In genomic region chr1:60042398-60042795, GRCm38 (mm10) we compare ENCODE assay signal across 8 mouse cellular contexts. TPM values are rescaled to one million over a fixed set of nuclear protein-coding genes. Genes with fewer than 3 reads are reported as not detected.
DNase-seq lines count a peak whose midpoint lies in the region; ATAC-seq and TF ChIP-seq lines count a peak whose summit lies in the region.

No protein-coding gene starts in this region.

- no peak for ATAC-seq in hindbrain, embryonic 14.5 days (ENCODE audit: low FRiP score)
- ATAC-seq in midbrain, embryonic 14.5 days (ENCODE audit: low FRiP score, low TSS enrichment) = peak; percentile 41; the same call in 1 of the 2 replicates

- no peaks in the 10 kb centered on the region for H3K36me3 ChIP-seq in E14TG2a.4 (ENCODE audit: insufficient read depth, low read length)
- no peaks in the 10 kb centered on the region for H3K36me3 ChIP-seq in hindbrain, embryonic 14.5 days (replicated peaks; ENCODE audit: control insufficient read depth, insufficient read depth)
- no peaks in the 10 kb centered on the region for H3K36me3 ChIP-seq in midbrain, embryonic 14.5 days (ENCODE audit: control insufficient read depth, insufficient read depth, low read length)

- H3K4me2 ChIP-seq in hindbrain, embryonic 14.5 days (replicated peaks) = peak overlapping the region; percentile 88
- peak overlapping the region; percentile 82 for H3K4me2 ChIP-seq in midbrain, embryonic 14.5 days (ENCODE audit: low read length)

- peak overlapping the region; percentile 86 for H3K27ac ChIP-seq in hindbrain, embryonic 14.5 days
- H3K27ac ChIP-seq in midbrain, embryonic 14.5 days (replicated peaks; ENCODE audit: low read depth, low read length) = peak overlapping the region; percentile 83

- 2% methylated on average over 19 of the region's 19 CpGs for WGBS in hindbrain, embryonic 14.5 days
- 2% methylated on average over 19 of the region's 19 CpGs for WGBS in midbrain, embryonic 14.5 days

- peaks cover 9% of the 10 kb centered on the region for H3K9me3 ChIP-seq in E14TG2a.4 (ENCODE audit: low read length)
- H3K9me3 ChIP-seq in hindbrain, embryonic 14.5 days (ENCODE audit: control insufficient read depth, low read length) = no peaks in the 10 kb centered on the region
- H3K9me3 ChIP-seq in midbrain, embryonic 14.5 days (ENCODE audit: control insufficient read depth, low read length) = no peaks in the 10 kb centered on the region

- H3K27me3 ChIP-seq in E14TG2a.4 (ENCODE audit: insufficient read depth, low read length) = peaks cover 20% of the 10 kb centered on the region
- peaks cover 9% of the 10 kb centered on the region; the same call in 1 of the 2 replicates for H3K27me3 ChIP-seq in hindbrain, embryonic 14.5 days (ENCODE audit: control insufficient read depth, insufficient read depth, low read length)
- peaks cover 6% of the 10 kb centered on the region; the same call in 1 of the 2 replicates for H3K27me3 ChIP-seq in midbrain, embryonic 14.5 days (ENCODE audit: control insufficient read depth, insufficient read depth, low read length)

- peak; percentile 9 for DNase-seq in kidney, adult 9 months
- DNase-seq in kidney, adult 8-10 months = no peak
- DNase-seq in cerebellum, postnatal 14 days = peak; percentile 62 to 64
- peak; percentile 47 for DNase-seq in hindbrain, embryonic 14.5 days (ENCODE audit: low spot score)
- no peak for DNase-seq in midbrain, embryonic 14.5 days
- DNase-seq in ovary, postnatal 14 days (ENCODE audit: low spot score) = no peak
- DNase-seq in adrenal gland, postnatal 36 days = no peak

- H3K4me1 ChIP-seq in E14TG2a.4 (replicated peaks; ENCODE audit: low read depth, low read length) = peaks cover 4% of the 10 kb centered on the region; the same call in 1 of the 2 replicates
- no peaks in the 10 kb centered on the region for H3K4me1 ChIP-seq in hindbrain, embryonic 14.5 days (replicated peaks; ENCODE audit: control insufficient read depth, insufficient read depth, low read length)
- H3K4me1 ChIP-seq in midbrain, embryonic 14.5 days (ENCODE audit: control insufficient read depth, insufficient read depth, low read length) = no peaks in the 10 kb centered on the region

- peak overlapping the region; percentile 91 for H3K9ac ChIP-seq in hindbrain, embryonic 14.5 days
- H3K9ac ChIP-seq in midbrain, embryonic 14.5 days (replicated peaks; ENCODE audit: low read length) = peak overlapping the region; percentile 84

- TF ChIP-seq CTCF in E14TG2a.4 (conservative IDR thresholded peaks at IDR 0.05; ENCODE audit: low read length) = no peak

- H3K4me3 ChIP-seq in E14TG2a.4 (replicated peaks; ENCODE audit: low read length) = peak overlapping the region; percentile 82
- peak overlapping the region; percentile 85 for H3K4me3 ChIP-seq in hindbrain, embryonic 14.5 days (replicated peaks; ENCODE audit: low read length)
- H3K4me3 ChIP-seq in midbrain, embryonic 14.5 days (replicated peaks; ENCODE audit: low read depth, low read length) = peak overlapping the region; percentile 77

RNA-seq across cellular contexts. Expression of gene Ica1l, which starts 0.6 kb away (rescaled TPM):
- 50.5 and 54.2 TPM in 2 replicates for polyA plus RNA-seq in hindbrain, embryonic 14.5 days (2014; fragmentation: Nextera tagmentation; extraction: Ambion mirVana)
- 42.9 and 45.1 TPM in 2 replicates for polyA plus RNA-seq in midbrain, embryonic 14.5 days (2014; fragmentation: Nextera tagmentation; extraction: Ambion mirVana)
- 1 to 10 TPM; 2.3 to 2.5 TPM for total RNA-seq in adrenal gland, postnatal 36 days (2021)

RNA-seq across cellular contexts. Expression of gene Carf, which starts 55.6 kb away (rescaled TPM):
- 9.1 and 11.1 TPM in 2 replicates for polyA plus RNA-seq in hindbrain, embryonic 14.5 days (2014; fragmentation: Nextera tagmentation; extraction: Ambion mirVana)
- 8.1 and 10.3 TPM in 2 replicates for polyA plus RNA-seq in midbrain, embryonic 14.5 days (2014; fragmentation: Nextera tagmentation; extraction: Ambion mirVana)
- total RNA-seq in adrenal gland, postnatal 36 days (2021) = 10 to 100 TPM in 1 of 2 experiments, 1 to 10 TPM in 1; 9.6 to 14.8 TPM

RNA-seq across cellular contexts. Expression of gene Wdr12, which starts 56.0 kb away (rescaled TPM):
- 46.3 and 53.8 TPM in 2 replicates for polyA plus RNA-seq in hindbrain, embryonic 14.5 days (2014; fragmentation: Nextera tagmentation; extraction: Ambion mirVana)
- polyA plus RNA-seq in midbrain, embryonic 14.5 days (2014; fragmentation: Nextera tagmentation; extraction: Ambion mirVana) = 45.0 and 50.6 TPM in 2 replicates
- 10 to 100 TPM; 15.4 to 20.3 TPM for total RNA-seq in adrenal gland, postnatal 36 days (2021)

Comparison
In these comparisons a context has a peak if more than half of its experiments do, and no peak if none do; other contexts are left out.
1. DNase-seq: peak in kidney, adult 9 months (single experiment), cerebellum, postnatal 14 days (2 of 2) and hindbrain, embryonic 14.5 days (single experiment); none in kidney, adult 8-10 months (0 of 2), midbrain, embryonic 14.5 days (single experiment), ovary, postnatal 14 days (single experiment) and adrenal gland, postnatal 36 days (0 of 2).
2. Peak in every context shown above with its lines, with median percentiles within 50 percentile points of each other: H3K4me3 ChIP-seq.